9 mouse cellular contexts compared by ENCODE assay signal in the genomic region with DNA sequence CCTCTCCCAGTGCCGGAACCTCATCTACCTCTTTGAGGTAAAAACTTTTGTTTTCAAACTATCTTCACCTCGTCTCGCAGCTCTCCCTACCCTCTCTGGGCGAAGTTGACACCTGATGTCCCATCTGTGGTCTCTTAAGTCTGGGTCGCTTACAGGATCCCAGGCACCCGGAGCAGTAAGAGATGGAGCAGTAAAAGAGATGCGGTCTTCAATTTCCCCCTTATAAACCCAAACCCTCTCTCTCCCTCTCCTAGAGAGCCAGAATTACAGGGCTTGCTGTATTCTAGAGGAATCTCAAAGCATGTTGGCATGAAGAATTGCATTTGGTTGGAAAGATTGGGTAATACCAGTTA. TPM values are rescaled to one million over a fixed set of nuclear protein-coding genes. Genes with fewer than 3 reads are reported as not detected.
DNase-seq lines count a peak whose midpoint lies in the region; ATAC-seq and TF ChIP-seq lines count a peak whose summit lies in the region.
"Had no signal": no experiment of that assay in that cellular context is flagged by ENCODE, and none has a peak within 500 bp of the region (broad histone marks: within the 10 kb centered on the region; RNA-seq: fewer than 3 reads in every experiment).

No protein-coding gene starts in this region.

- H3K4me3 ChIP-seq in kidney, embryonic 15.5 days (replicated peaks): peak overlapping the region; percentile 83
- H3K4me3 ChIP-seq in bone marrow macrophage, adult 2 months (ENCODE audit: insufficient read depth, low read length): peak overlapping the region; percentile 82
- H3K4me3 ChIP-seq in hindbrain, embryonic 14.5 days (replicated peaks; ENCODE audit: low read length): peak overlapping the region; percentile 72
- H3K4me3 ChIP-seq in midbrain, embryonic 15.5 days: peak overlapping the region; percentile 71

- under 1% methylated on average over 7 of the region's 7 CpGs for WGBS in kidney, embryonic 15.5 days
- 3% methylated on average over 7 of the region's 7 CpGs for WGBS in hindbrain, embryonic 14.5 days
- under 1% methylated on average over 7 of the region's 7 CpGs for WGBS in midbrain, embryonic 15.5 days

- peaks cover 38% of the 10 kb centered on the region for H3K4me1 ChIP-seq in kidney, embryonic 15.5 days
- H3K4me1 ChIP-seq in bone marrow macrophage, adult 2 months (ENCODE audit: control insufficient read depth, insufficient read depth, low read length): peaks cover 41% of the 10 kb centered on the region
- H3K4me1 ChIP-seq in hindbrain, embryonic 14.5 days (replicated peaks; ENCODE audit: control insufficient read depth, insufficient read depth, low read length): peaks cover 31% of the 10 kb centered on the region
- peaks cover 31% of the 10 kb centered on the region for H3K4me1 ChIP-seq in midbrain, embryonic 15.5 days

- no peaks in the 10 kb centered on the region for H3K27me3 ChIP-seq in kidney, embryonic 15.5 days
- no peaks in the 10 kb centered on the region for H3K27me3 ChIP-seq in hindbrain, embryonic 14.5 days (ENCODE audit: control insufficient read depth, insufficient read depth, low read length)
- no peaks in the 10 kb centered on the region for H3K27me3 ChIP-seq in midbrain, embryonic 15.5 days (replicated peaks)

- TF ChIP-seq CTCF in bone marrow macrophage, adult 2 months (IDR thresholded peaks at IDR 0.05; ENCODE audit: low read depth, low read length): no peak

- H3K9me3 ChIP-seq in kidney, embryonic 15.5 days (replicated peaks): no peaks in the 10 kb centered on the region
- H3K9me3 ChIP-seq in hindbrain, embryonic 14.5 days (ENCODE audit: control insufficient read depth, low read length): no peaks in the 10 kb centered on the region
- no peaks in the 10 kb centered on the region for H3K9me3 ChIP-seq in midbrain, embryonic 15.5 days

- H3K4me2 ChIP-seq in kidney, embryonic 15.5 days: peak overlapping the region; percentile 87
- H3K4me2 ChIP-seq in hindbrain, embryonic 14.5 days (replicated peaks): peak overlapping the region; percentile 80
- H3K4me2 ChIP-seq in midbrain, embryonic 15.5 days: peak overlapping the region; percentile 83

- H3K36me3 ChIP-seq in kidney, embryonic 15.5 days: peaks cover 12% of the 10 kb centered on the region
- peaks cover 11% of the 10 kb centered on the region for H3K36me3 ChIP-seq in hindbrain, embryonic 14.5 days (replicated peaks; ENCODE audit: control insufficient read depth, insufficient read depth)
- H3K36me3 ChIP-seq in midbrain, embryonic 15.5 days (replicated peaks): peaks cover 6% of the 10 kb centered on the region; the same call in 1 of the 2 replicates

- no peak for ATAC-seq in kidney, embryonic 15.5 days (replicated peaks; ENCODE audit: low FRiP score)
- ATAC-seq in hindbrain, embryonic 14.5 days (ENCODE audit: low FRiP score): no peak
- ATAC-seq in midbrain, embryonic 15.5 days (replicated peaks): no peak
- no peak for ATAC-seq in megakaryocyte progenitor cell, adult 5-6 weeks (replicated peaks; ENCODE audit: poor library complexity)

- H3K27ac ChIP-seq in kidney, embryonic 15.5 days: peak overlapping the region; percentile 99
- H3K27ac ChIP-seq in bone marrow macrophage, adult 2 months (ENCODE audit: insufficient read depth, low read depth, low read length): peak overlapping the region; percentile 89
- H3K27ac ChIP-seq in hindbrain, embryonic 14.5 days: peak overlapping the region; percentile 88
- peak overlapping the region; percentile 93 for H3K27ac ChIP-seq in midbrain, embryonic 15.5 days

- TF ChIP-seq POLR2A in bone marrow macrophage, adult 2 months (IDR thresholded peaks at IDR 0.05; ENCODE audit: borderline replicate concordance, low read depth, low read length): no peak

- DNase-seq in kidney, adult 9 months: no peak
- no peak for DNase-seq in hindbrain, embryonic 14.5 days (ENCODE audit: low spot score)
- no peak for DNase-seq in spleen, postnatal 4 days (ENCODE audit: low spot score in 2 of 2)
- no peak for DNase-seq in urinary bladder, adult 18-20 months (ENCODE audit: low spot score in 2 of 2)

- peak overlapping the region; percentile 81 for H3K9ac ChIP-seq in kidney, embryonic 15.5 days
- H3K9ac ChIP-seq in hindbrain, embryonic 14.5 days: peak overlapping the region; percentile 82
- H3K9ac ChIP-seq in midbrain, embryonic 15.5 days: peak overlapping the region; percentile 69

RNA-seq across cellular contexts. Expression of a gene that starts 1.7 kb away (rescaled TPM):
- polyA plus RNA-seq in kidney, embryonic 15.5 days (2015; fragmentation: Nextera tagmentation; extraction: Ambion mirVana): 21.6 and 22.5 TPM in 2 replicates
- 15.6 and 16.6 TPM in 2 replicates for polyA plus RNA-seq in bone marrow macrophage, adult 2 months (2012; ENCODE audit: insufficient read depth, insufficient read length, missing spikeins)
- polyA plus RNA-seq in hindbrain, embryonic 14.5 days (2014; fragmentation: Nextera tagmentation; extraction: Ambion mirVana): 63.8 and 66.0 TPM in 2 replicates
- 67.9 and 76.9 TPM in 2 replicates for polyA plus RNA-seq in midbrain, embryonic 15.5 days (2015; fragmentation: Nextera tagmentation; extraction: Ambion mirVana)
- total RNA-seq in megakaryocyte progenitor cell, adult 5-6 weeks (2015): 14.8 and 15.2 TPM in 2 replicates
- 7.8 and 11.8 TPM in 2 replicates for total RNA-seq in megakaryocyte progenitor cell, adult 5-6 weeks (2017)

RNA-seq across cellular contexts. Expression of a gene that starts 2.4 kb away (rescaled TPM):
- polyA plus RNA-seq in kidney, embryonic 15.5 days (2015; fragmentation: Nextera tagmentation; extraction: Ambion mirVana): 39.2 and 46.2 TPM in 2 replicates
- polyA plus RNA-seq in bone marrow macrophage, adult 2 months (2012; ENCODE audit: insufficient read depth, insufficient read length, missing spikeins): 50.7 and 70.7 TPM in 2 replicates
- 37.8 and 38.9 TPM in 2 replicates for polyA plus RNA-seq in hindbrain, embryonic 14.5 days (2014; fragmentation: Nextera tagmentation; extraction: Ambion mirVana)
- polyA plus RNA-seq in midbrain, embryonic 15.5 days (2015; fragmentation: Nextera tagmentation; extraction: Ambion mirVana): 43.0 and 43.7 TPM in 2 replicates
- total RNA-seq in megakaryocyte progenitor cell, adult 5-6 weeks (2015): 30.9 and 33.2 TPM in 2 replicates
- 22.7 and 23.6 TPM in 2 replicates for total RNA-seq in megakaryocyte progenitor cell, adult 5-6 weeks (2017)

RNA-seq across cellular contexts. Expression of a gene that starts 23.4 kb away (rescaled TPM):
- polyA plus RNA-seq in kidney, embryonic 15.5 days (2015; fragmentation: Nextera tagmentation; extraction: Ambion mirVana): 6.2 and 6.5 TPM in 2 replicates
- 11.1 and 15.4 TPM in 2 replicates for polyA plus RNA-seq in bone marrow macrophage, adult 2 months (2012; ENCODE audit: insufficient read depth, insufficient read length, missing spikeins)
- 0.24 and 0.52 TPM in 2 replicates for polyA plus RNA-seq in hindbrain, embryonic 14.5 days (2014; fragmentation: Nextera tagmentation; extraction: Ambion mirVana)
- polyA plus RNA-seq in midbrain, embryonic 15.5 days (2015; fragmentation: Nextera tagmentation; extraction: Ambion mirVana): 0.33 and 0.56 TPM in 2 replicates
- total RNA-seq in megakaryocyte progenitor cell, adult 5-6 weeks (2015): 11.2 and 15.9 TPM in 2 replicates
- 5.5 and 7.0 TPM in 2 replicates for total RNA-seq in megakaryocyte progenitor cell, adult 5-6 weeks (2017)

RNA-seq across cellular contexts. Expression of a gene that starts 31.0 kb away (rescaled TPM):
- 169 and 181 TPM in 2 replicates for polyA plus RNA-seq in kidney, embryonic 15.5 days (2015; fragmentation: Nextera tagmentation; extraction: Ambion mirVana)
- polyA plus RNA-seq in bone marrow macrophage, adult 2 months (2012; ENCODE audit: insufficient read depth, insufficient read length, missing spikeins): 173 and 186 TPM in 2 replicates
- polyA plus RNA-seq in hindbrain, embryonic 14.5 days (2014; fragmentation: Nextera tagmentation; extraction: Ambion mirVana): 81.8 and 88.3 TPM in 2 replicates
- polyA plus RNA-seq in midbrain, embryonic 15.5 days (2015; fragmentation: Nextera tagmentation; extraction: Ambion mirVana): 97.6 and 97.8 TPM in 2 replicates
- 193 and 203 TPM in 2 replicates for total RNA-seq in megakaryocyte progenitor cell, adult 5-6 weeks (2015)
- total RNA-seq in megakaryocyte progenitor cell, adult 5-6 weeks (2017): 91.3 and 98.4 TPM in 2 replicates

RNA-seq across cellular contexts. Expression of a gene that starts 32.6 kb away (rescaled TPM):
- polyA plus RNA-seq in kidney, embryonic 15.5 days (2015; fragmentation: Nextera tagmentation; extraction: Ambion mirVana): 1.2 and 1.4 TPM in 2 replicates
- polyA plus RNA-seq in bone marrow macrophage, adult 2 months (2012; ENCODE audit: insufficient read depth, insufficient read length, missing spikeins): not detected in 2 replicates
- 0.27 TPM in 1 of 2 replicates, not detected in the other for polyA plus RNA-seq in hindbrain, embryonic 14.5 days (2014; fragmentation: Nextera tagmentation; extraction: Ambion mirVana)
- polyA plus RNA-seq in midbrain, embryonic 15.5 days (2015; fragmentation: Nextera tagmentation; extraction: Ambion mirVana): 0.22 and 0.33 TPM in 2 replicates
- not detected in 2 replicates for total RNA-seq in megakaryocyte progenitor cell, adult 5-6 weeks (2015)
- not detected in 2 replicates for total RNA-seq in megakaryocyte progenitor cell, adult 5-6 weeks (2017)
- total RNA-seq: hematopoietic stem cell, adult 5-6 weeks had no signal
